Mouse (Mus musculus): ENCODE results near the gene Ehbp1. TPM values are rescaled to one million over a fixed set of nuclear protein-coding genes. Genes with fewer than 3 reads are reported as not detected.

Ehbp1 gene
- total RNA-seq, 2 experiments from 2014 or later = 11.5 to 12.7 TPM

DNA sequence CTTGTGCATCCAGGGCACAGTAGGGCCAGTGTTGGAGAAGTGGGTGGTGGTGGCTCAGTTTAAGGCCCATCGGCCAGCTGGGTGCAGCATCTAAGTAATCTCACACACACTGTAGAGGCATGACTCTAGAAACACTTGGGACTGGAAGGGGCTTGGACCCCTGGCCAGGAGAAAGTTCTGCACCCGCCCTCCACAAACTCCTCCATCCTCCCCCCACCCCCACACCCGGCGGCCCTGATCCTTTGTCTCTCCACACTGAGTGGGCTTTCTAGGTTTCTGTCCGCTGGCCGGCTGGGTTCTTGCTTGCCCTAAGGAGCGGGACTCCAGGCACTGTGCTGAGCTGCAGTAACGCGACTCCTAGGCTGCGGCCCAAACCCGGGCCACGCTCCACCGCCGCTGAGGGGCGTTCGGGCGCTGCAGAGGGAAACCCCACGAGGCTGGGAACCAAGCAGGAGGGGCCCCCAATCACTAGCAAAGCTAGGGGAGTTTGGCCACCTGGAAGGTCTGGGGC lies 337.7 kb downstream of the Ehbp1 start:
- DNase-seq = peak in 1 of 2 experiments; percentile 15
- intact Hi-C loops (cut with DNase I) = loop anchor here (5.0 kb wide), 1 partner anchor 198 kb away; no protein-coding TSS in a partner anchor

DNA sequence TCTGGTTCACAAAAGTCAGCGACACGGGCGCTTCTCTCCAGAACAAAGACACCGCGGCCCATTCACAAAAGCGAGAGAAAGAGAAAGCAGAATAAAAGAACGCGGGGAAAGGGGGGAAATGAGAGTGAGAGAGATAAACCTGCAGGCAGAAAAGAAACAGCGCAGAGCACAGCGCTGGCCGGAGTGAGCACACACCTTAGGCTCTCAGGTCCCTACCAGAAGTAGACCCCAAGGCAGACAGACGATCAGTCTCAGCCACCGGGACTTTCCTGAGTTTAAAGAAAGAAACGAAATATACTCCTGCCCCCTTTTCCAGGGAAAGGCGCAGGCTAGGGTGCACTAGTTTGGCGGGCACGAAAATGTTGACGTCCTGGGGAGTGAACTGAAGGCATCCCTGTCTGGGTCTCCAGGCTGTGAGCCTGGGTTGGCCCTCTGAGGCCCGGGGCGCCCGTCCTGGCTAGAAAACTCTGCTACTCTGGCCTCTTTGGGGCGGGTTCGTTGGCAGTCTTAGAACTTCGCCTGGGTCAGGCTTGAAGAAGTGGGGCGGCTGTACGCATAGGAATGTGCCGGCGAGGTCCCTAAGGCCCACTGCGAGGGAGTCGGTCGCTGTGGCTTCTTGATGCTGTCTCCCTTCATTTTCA lies 338.6 kb downstream of the Ehbp1 start:
- intact Hi-C loops (cut with DNase I) = loop anchor here (5.0 kb wide), 1 partner anchor 199 kb away; no protein-coding TSS in a partner anchor
- peak in 1 of 2 experiments; percentile 38 for DNase-seq

DNA sequence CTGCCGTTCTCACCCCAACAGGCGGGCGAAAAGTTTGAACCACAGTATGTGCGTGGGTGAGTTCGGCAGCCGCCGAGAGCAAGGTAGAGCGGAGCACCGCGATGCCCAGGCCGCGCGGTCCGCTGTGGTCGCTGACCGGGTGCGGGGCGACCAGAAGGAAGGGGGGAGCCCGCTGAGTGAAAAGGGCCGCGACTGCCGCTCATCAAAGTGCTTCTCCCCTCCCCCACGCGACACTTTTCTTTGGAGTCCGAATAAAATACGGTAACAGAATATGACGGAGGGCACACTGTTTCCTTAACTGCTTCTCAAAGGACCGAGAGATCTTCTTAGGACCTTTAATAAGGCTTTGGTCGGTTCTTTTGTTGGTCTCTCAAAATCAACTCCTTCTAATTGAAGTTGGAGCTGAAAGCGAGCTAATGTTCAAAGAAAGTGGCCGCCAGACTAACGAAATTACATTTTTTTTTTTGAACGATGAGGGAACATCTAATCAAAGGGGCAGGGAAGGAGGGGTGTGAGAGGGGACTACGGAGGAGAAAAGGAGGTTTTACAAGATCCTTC lies 339.2 kb downstream of the Ehbp1 start, which contains the start of gene Otx1:
TSS of gene Otx1 (minus strand) at position 115 of the 558 bp plus-strand sequence.
- DNase-seq = peak in 1 of 2 experiments; percentile 33
- intact Hi-C loops (cut with DNase I) = loop anchor here (5.0 kb wide), 1 partner anchor 199 kb away; no protein-coding TSS in a partner anchor

DNA sequence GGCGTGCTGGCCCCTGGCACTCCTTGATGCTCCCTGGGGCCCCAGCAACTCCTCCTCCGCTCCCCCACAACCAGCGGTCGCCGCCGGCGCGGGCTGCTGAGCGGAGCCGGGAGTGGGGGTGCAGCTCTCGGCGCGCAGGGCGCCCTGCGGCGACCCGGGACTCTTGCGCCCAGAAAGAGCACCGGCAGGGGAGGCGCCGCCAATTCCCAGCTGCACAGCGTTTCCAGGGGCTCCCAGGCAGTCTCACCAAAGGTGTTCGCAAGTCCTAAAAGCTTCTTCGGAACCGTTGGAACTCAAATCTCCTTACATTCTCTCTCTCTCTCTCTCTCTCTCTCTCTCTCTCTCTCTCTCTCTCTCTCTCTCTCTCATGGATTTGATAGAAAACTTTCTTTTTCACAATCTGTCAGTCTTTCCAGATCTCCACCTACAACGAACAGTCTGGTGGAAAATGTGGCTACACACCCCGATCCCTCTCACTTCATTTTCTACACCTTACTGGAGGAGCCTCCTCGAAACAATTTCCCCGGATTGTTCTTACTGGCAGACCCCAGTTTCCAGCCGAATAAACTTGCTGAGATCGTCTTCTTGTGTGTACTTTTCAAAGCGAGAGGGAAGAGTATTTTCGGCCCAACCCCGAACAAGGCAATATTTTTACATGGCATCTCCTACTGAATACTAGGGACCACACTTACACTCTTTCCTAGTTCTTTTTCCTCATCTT lies 339.9 kb downstream of the Ehbp1 start:
- intact Hi-C loops (cut with DNase I) = loop anchor here (5.0 kb wide), 1 partner anchor 200 kb away; no protein-coding TSS in a partner anchor
- peak in 1 of 2 experiments; percentile 35 for DNase-seq

GRCm38 (mm10) chr11:22001321-22002061 lies 340.6 kb downstream of the Ehbp1 start:
- intact Hi-C loops (cut with DNase I) = loop anchor here (5.0 kb wide), 1 partner anchor 201 kb away; no protein-coding TSS in a partner anchor
- DNase-seq = peak in 1 of 2 experiments; percentile 22

GRCm38 (mm10) chr11:22000316-22001076 lies 341.6 kb downstream of the Ehbp1 start:
- intact Hi-C loops (cut with DNase I) = loop anchor here (5.0 kb wide), 1 partner anchor 202 kb away; no protein-coding TSS in a partner anchor
- DNase-seq = peak in 1 of 2 experiments; percentile 18

GRCm38 (mm10) chr11:21999396-22000315 lies 342.4 kb downstream of the Ehbp1 start:
- intact Hi-C loops (cut with DNase I) = loop anchor here (5.0 kb wide), 1 partner anchor 203 kb away; no protein-coding TSS in a partner anchor
- no peak for DNase-seq

- DNase-seq = no peak
- intact Hi-C loops (cut with DNase I) = no loop called here
Measured at GRCm38 (mm10) chr11:21998141-21999047, 343.7 kb downstream of the Ehbp1 start.

DNA sequence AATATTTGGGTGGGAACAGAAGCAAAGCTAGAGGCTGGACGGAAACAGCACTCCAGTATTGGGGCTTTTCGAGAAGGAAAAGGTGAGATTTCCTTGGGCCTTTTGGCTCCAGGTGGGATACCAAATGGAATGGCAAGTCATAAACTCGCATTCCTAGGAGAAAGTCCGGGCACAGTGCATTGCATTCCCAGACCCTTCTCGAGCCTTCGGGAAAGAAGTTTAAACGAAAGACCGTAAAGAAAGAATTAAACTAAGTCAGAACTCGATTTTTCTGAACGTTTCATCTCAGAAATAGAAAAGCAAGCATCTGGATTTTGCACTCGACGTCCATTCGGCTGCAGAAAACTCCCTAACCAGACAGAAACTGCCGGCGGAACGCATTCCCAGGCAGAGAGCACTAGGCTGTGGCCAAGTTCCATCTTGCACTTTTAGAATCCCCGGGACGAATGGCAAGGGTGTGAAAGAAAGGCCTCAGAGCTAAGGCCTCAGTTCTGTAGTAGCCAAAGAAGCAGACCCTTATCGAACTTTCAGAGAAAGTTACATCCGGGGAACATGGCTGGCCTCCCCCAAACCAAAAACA lies 344.4 kb downstream of the Ehbp1 start:
- DNase-seq = no peak
- intact Hi-C loops (cut with DNase I) = loop anchor here (2.0 kb wide), 1 partner anchor 625 kb away; no protein-coding TSS in a partner anchor

- intact Hi-C loops (cut with DNase I) = loop anchor here (2.0 kb wide), 1 partner anchor 626 kb away; no protein-coding TSS in a partner anchor
- DNase-seq = peak in 1 of 2 experiments; percentile 29
Measured at GRCm38 (mm10) chr11:21996661-21997560, 345.2 kb downstream of the Ehbp1 start.

DNA sequence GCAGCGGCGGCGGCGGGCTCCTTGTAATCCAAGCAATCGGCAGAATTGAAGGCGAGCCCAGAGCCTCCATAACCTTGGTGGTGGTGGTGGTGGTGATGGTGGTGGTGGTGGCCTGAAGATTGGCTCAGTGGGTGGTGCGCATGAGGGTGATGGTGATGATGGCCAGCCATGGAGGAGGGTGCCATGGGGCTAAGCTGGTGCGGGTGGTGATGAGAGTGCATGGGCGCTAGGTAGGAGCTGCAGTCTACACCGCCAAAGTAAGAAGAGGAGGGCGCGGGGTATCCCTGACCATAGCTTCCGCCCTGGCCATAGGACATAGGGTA lies 345.8 kb downstream of the Ehbp1 start:
- no peak for DNase-seq
- intact Hi-C loops (cut with DNase I) = loop anchor here (2.0 kb wide), 1 partner anchor 627 kb away; no protein-coding TSS in a partner anchor

DNA sequence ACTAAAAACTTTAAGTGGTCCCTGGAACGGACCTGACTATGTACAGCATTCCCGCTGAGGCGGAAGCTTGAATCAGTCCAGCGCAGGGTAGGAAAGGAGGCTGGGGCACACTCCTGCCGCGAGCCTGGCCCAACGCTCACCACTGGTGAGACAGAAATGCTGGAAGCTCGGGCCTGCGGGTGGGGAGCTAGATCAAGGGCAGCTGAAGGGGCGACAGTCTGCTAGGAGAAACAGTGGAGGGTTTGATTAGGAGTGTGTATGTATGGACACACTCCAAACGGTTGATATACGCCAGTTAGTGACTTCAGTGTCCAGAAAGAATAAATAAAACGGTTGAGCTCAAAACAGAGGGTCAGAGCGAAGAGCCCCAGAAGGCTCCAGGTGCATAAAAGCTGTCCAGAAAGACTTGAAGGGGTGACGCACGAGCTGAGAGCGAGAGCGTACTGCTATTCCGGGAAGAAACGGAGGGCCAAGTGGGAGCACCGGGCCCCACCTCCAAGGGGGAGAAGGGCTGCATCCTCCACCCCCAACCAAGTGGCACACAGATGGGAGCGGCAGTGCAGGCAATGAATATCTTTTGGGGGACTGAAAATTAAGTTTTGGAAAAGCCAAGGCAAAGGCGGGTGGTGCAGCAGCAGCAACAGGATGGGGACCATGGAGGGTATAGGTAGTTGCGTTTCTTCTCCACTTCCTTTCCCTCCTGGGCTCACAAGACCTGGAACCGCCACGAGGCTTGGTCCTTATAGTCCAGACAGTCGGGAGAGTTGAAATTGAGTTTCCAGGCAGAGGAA lies 346.4 kb downstream of the Ehbp1 start:
- DNase-seq = peak in 1 of 2 experiments; percentile 19
- intact Hi-C loops (cut with DNase I) = loop anchor here (2.0 kb wide), 1 partner anchor 627 kb away; no protein-coding TSS in a partner anchor

DNA sequence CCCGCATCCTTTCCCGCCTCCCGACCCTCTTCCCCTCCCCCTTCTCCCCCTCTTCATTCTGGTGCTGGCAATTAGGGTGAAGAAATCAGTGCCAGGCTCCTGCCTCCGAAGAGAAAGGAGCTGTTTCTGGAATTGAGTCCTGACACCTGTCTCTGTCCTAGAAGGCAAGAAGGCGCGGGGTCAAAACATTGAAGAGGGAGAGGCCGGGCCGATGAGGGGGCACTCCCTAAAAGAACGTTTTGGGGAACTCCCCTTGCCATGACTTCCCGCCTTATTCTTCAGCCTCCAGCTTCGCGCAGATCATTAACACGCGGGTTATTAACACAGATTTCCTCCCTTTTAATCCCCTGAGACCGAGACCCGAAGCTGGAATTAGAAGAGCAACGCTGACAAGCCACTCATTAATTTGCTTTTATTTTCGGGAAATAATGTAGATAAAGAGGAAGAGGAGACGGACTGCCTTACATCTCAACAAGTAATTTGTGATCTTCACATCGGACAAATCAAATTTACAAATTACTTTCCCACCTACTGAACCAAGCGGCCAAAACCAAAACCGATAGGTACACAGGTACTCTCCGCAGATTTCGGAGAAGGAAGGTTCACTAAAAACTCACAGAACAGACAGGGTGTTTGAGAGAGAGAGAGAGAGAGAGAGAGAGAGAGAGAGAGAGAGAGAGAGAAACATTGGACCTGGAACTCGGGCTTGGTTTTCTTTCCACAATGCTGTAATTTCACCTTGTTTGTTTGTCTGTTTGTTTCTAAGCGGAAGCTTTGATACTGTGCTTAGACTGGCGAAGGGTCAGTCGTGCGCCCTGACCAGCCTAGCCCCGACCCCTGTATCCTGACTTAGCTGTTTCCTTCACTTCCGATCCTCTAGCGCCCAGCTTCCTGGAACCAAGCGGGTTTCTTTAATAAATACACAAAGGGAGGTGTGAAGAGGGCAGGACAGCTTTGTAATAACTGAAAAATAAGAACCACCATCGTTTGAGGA lies 347.4 kb downstream of the Ehbp1 start:
- DNase-seq = peak in 1 of 2 experiments; percentile 16
- intact Hi-C loops (cut with DNase I) = no loop called here
